Mouse (Mus musculus) MEL (cell line): ENCODE results near the gene Pard3.

ENCODE experiments used
- CTCF ChIP-seq, 3 experiments: IDR thresholded peaks in 2 of 3; conservative IDR thresholded peaks in 1 of 3; 2 replicates each; pipeline ENCODE4 v1.5.1; 2011 to 2012; ENCODE audit warnings: low read length in 3 of 3, low read depth in 2 of 3, mild to moderate bottlenecking in 2 of 3, improper control_type of control experiment in 1 of 3, inconsistent platforms in 1 of 3, mixed read lengths in 1 of 3, moderate library complexity in 1 of 3; ENCODE audit not compliant: control insufficient read depth in 1 of 3, insufficient read depth in 1 of 3, poor library complexity in 1 of 3, severe bottlenecking in 1 of 3
- TCF12 ChIP-seq: IDR thresholded peaks from 2 replicates; pipeline ENCODE4 v1.6.1; 2014; ENCODE audit warnings: low read depth, mild to moderate bottlenecking, inconsistent platforms, low read length, improper control_type of control experiment, moderate library complexity

DNA sequence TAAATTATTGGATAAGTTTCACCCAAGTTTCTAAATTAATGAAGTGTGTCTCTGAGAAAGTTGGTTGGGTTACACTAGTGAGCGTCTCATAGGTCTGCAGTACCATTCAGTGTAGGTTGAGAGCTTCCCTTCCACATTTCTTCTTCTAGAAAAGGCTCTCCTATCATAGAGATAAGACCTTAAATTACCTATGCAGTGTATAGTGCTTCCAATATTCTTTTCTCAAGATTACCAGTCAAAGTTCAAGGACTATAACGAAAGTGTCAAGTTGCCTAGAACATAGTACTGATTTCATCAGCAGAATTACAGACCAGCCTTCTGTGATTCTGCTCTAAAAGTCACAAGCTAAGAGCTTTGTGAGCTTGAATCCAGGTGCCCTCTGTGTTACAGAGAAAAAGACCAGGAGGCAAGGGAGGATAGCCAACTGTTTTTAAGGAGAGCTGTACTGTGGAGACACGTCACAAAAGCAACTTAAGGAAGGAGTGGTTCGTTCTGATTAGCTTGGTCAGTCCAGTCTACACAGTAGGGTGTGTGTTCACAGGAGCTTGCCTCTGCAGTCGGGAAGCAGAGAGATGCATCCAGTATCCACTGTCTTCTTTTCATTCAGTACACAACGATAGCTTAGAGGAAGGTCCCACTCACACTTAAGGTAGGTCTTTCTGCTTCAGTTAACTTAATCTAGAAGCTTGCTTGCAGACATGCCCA lies 229.5 kb downstream of the Pard3 start:
- TF ChIP-seq CTCF (IDR thresholded peaks at IDR 0.05 in 2 of 3, conservative IDR thresholded peaks at IDR 0.05 in 1 of 3; ENCODE audit: control insufficient read depth in 1 of 3, insufficient read depth in 1 of 3, low read depth in 2 of 3, low read length in 3 of 3, poor library complexity in 1 of 3, severe bottlenecking in 1 of 3) (no peak), TCF12 (no peak)
